In the genomic region with DNA sequence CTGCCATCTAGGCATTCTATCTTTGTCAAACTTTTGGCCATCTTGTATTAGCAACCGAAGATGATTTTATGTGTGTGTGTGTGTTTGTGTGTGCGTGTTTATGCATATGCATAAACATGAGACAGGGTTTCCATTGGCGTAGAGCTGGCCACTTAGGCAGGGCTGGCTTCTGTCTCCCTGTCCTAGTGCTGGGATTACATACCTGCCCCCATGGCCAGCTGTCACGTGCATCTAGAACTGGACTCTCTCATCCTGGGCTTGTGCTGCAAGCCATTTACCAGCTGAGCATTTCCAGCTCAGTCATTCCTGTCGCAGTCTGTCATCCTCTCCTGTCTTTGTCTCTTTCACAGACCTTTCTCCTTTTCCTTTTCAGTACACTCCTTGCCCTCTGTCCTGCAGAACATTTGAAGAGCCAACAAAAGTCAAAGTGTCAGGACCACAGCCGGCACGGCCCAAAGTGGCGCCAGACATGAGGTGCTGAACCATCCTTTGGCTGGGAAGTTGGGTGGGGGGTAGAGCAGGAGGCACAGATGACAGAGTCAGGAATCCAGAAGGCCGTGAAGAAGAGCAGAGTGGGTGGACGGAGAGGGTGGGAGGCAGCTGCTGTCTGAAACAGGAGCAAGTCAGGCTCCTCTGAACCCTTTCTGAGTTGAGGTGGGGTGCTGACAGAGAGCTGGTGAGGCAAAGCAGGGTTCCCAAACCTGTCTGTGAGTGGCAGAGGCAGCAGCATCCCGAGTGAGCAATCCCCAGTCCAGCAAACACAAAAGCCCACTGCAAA, we compare ENCODE assay signal across 25 mouse cellular contexts. TPM values are rescaled to one million over a fixed set of nuclear protein-coding genes. Genes with fewer than 3 reads are reported as not detected.
DNase-seq lines count a peak whose midpoint lies in the region; ATAC-seq lines count a peak whose summit lies in the region.
"Had no signal": no experiment of that assay in that cellular context is flagged by ENCODE, and none has a peak within 500 bp of the region (broad histone marks: within the 10 kb centered on the region; RNA-seq: fewer than 3 reads in every experiment).

No protein-coding gene starts in this region.

- WGBS in midbrain, embryonic 11.5 days: 64% methylated on average over 11 of the region's 11 CpGs
- WGBS in midbrain, embryonic 15.5 days: 71% methylated on average over 11 of the region's 11 CpGs

- H3K9ac ChIP-seq in midbrain, embryonic 11.5 days (ENCODE audit: low read length): no peak overlapping the region
- no peak overlapping the region for H3K9ac ChIP-seq in midbrain, embryonic 15.5 days
- H3K9ac ChIP-seq: embryonic facial prominence, embryonic 12.5 days; hindbrain, embryonic 12.5 days; liver, embryonic 14.5 days had no signal

- H3K36me3 ChIP-seq in midbrain, embryonic 11.5 days (ENCODE audit: control insufficient read depth, insufficient read depth, low read length): no peaks in the 10 kb centered on the region
- H3K36me3 ChIP-seq in midbrain, embryonic 15.5 days (replicated peaks): no peaks in the 10 kb centered on the region
- H3K36me3 ChIP-seq: embryonic facial prominence, embryonic 12.5 days; G1E; hindbrain, embryonic 12.5 days; limb, embryonic 10.5 days had no signal

- no peak for ATAC-seq in midbrain, embryonic 11.5 days (ENCODE audit: low FRiP score)
- ATAC-seq in midbrain, embryonic 15.5 days (replicated peaks): no peak
- ATAC-seq: inflammation-experienced regulatory T-cells, adult 6 months; lung, postnatal 0 days had no signal

- no peaks in the 10 kb centered on the region for H3K9me3 ChIP-seq in midbrain, embryonic 11.5 days (ENCODE audit: control insufficient read depth, low read length)
- H3K9me3 ChIP-seq in midbrain, embryonic 15.5 days: no peaks in the 10 kb centered on the region
- H3K9me3 ChIP-seq: embryonic facial prominence, embryonic 12.5 days; G1E; hindbrain, embryonic 12.5 days; limb, embryonic 10.5 days had no signal

- H3K27me3 ChIP-seq in midbrain, embryonic 11.5 days (ENCODE audit: control insufficient read depth, insufficient read depth, low read length): no peaks in the 10 kb centered on the region
- H3K27me3 ChIP-seq in midbrain, embryonic 15.5 days (replicated peaks): no peaks in the 10 kb centered on the region
- H3K27me3 ChIP-seq: embryonic facial prominence, embryonic 12.5 days; hindbrain, embryonic 12.5 days had no signal

- DNase-seq in layer of hippocampus, adult 18-20 months (ENCODE audit: low spot score in 2 of 2): peak; percentile 55 to 68
- DNase-seq in layer of hippocampus, postnatal 25 days (ENCODE audit: extremely low spot score in 1 of 2, low spot score in 1 of 2): no peak
- peak; percentile 61 for DNase-seq in midbrain, embryonic 11.5 days (ENCODE audit: low spot score, missing footprints)
- peak; percentile 60 to 72 for DNase-seq in frontal cortex, adult 2 months (ENCODE audit: extremely low spot score in 1 of 2, low spot score in 1 of 2)
- peak; percentile 46 to 51 for DNase-seq in left cerebral cortex, postnatal 36 days (ENCODE audit: low spot score in 2 of 2)
- DNase-seq in spleen, postnatal 36 days (ENCODE audit: low spot score in 2 of 2): no peak
- DNase-seq in gastrocnemius, postnatal 36 days: no peak
- DNase-seq: adrenal gland, postnatal 10 days; cerebellum, adult 18-20 months; kidney, adult 9 months; midbrain, embryonic 14.5 days; thymus, adult 2 months had no signal

- H3K27ac ChIP-seq in midbrain, embryonic 11.5 days (ENCODE audit: low read depth, low read length): no peak overlapping the region
- no peak overlapping the region for H3K27ac ChIP-seq in midbrain, embryonic 15.5 days
- H3K27ac ChIP-seq: embryonic facial prominence, embryonic 12.5 days; hindbrain, embryonic 12.5 days; limb, embryonic 10.5 days; liver, embryonic 14.5 days had no signal

- no peak overlapping the region for H3K4me2 ChIP-seq in midbrain, embryonic 11.5 days
- no peak overlapping the region for H3K4me2 ChIP-seq in midbrain, embryonic 15.5 days
- H3K4me2 ChIP-seq: embryonic facial prominence, embryonic 12.5 days; hindbrain, embryonic 12.5 days had no signal

- H3K4me3 ChIP-seq in midbrain, embryonic 11.5 days (ENCODE audit: low read depth, low read length): no peak overlapping the region
- no peak overlapping the region for H3K4me3 ChIP-seq in midbrain, embryonic 15.5 days
- H3K4me3 ChIP-seq: embryonic facial prominence, embryonic 12.5 days; hindbrain, embryonic 12.5 days; limb, embryonic 10.5 days had no signal

- H3K4me1 ChIP-seq in midbrain, embryonic 11.5 days (ENCODE audit: control insufficient read depth, insufficient read depth, low read length): no peaks in the 10 kb centered on the region
- H3K4me1 ChIP-seq in midbrain, embryonic 15.5 days: no peaks in the 10 kb centered on the region
- H3K4me1 ChIP-seq: embryonic facial prominence, embryonic 12.5 days; hindbrain, embryonic 12.5 days had no signal

- intact Hi-C loops in left cerebral cortex, postnatal 36 days (cut with DNase I): no loop called here
- intact Hi-C loops in gastrocnemius, postnatal 36 days (cut with DNase I): no loop called here

RNA-seq across cellular contexts. Expression of gene Slc6a16, which starts 16.4 kb away (rescaled TPM):
- 1 to 10 TPM; 1.3 to 2.6 TPM for total RNA-seq in layer of hippocampus, adult 18-20 months (2021)
- 1 to 10 TPM; 1.6 to 2.2 TPM for total RNA-seq in layer of hippocampus, postnatal 25 days (2021)
- not detected in 2 replicates for polyA plus RNA-seq in midbrain, embryonic 11.5 days (2014; fragmentation: Nextera tagmentation; extraction: Ambion mirVana)
- polyA plus RNA-seq in midbrain, embryonic 15.5 days (2015; fragmentation: Nextera tagmentation; extraction: Ambion mirVana): 0.50 and 0.91 TPM in 2 replicates
- 1.1 and 1.2 TPM in 2 replicates for polyA plus RNA-seq in frontal cortex, adult 2 months (2012; rRNA removed)
- total RNA-seq in left cerebral cortex, postnatal 36 days (2021): 1 to 10 TPM; 1.2 to 1.6 TPM
- total RNA-seq in gastrocnemius, postnatal 36 days (2021): not detected
- total RNA-seq: common myeloid progenitor, adult 5-6 weeks; gastrocnemius, postnatal 4 days; megakaryocyte progenitor cell, adult 5-6 weeks had no signal
- polyA plus RNA-seq: G1E; inflammation-experienced regulatory T-cells, adult 6 months; lung, postnatal 0 days; urinary bladder, adult 2 months had no signal

RNA-seq across cellular contexts. Expression of gene Cd37, which starts 18.3 kb away (rescaled TPM):
- 1 to 10 TPM; 4.5 to 4.8 TPM for total RNA-seq in layer of hippocampus, adult 18-20 months (2021)
- 1 to 10 TPM; 3.1 to 5.7 TPM for total RNA-seq in layer of hippocampus, postnatal 25 days (2021)
- 0.81 and 0.97 TPM in 2 replicates for polyA plus RNA-seq in midbrain, embryonic 11.5 days (2014; fragmentation: Nextera tagmentation; extraction: Ambion mirVana)
- 1.3 and 1.7 TPM in 2 replicates for polyA plus RNA-seq in midbrain, embryonic 15.5 days (2015; fragmentation: Nextera tagmentation; extraction: Ambion mirVana)
- 10.3 and 11.2 TPM in 2 replicates for polyA plus RNA-seq in frontal cortex, adult 2 months (2012; rRNA removed)
- total RNA-seq in left cerebral cortex, postnatal 36 days (2021): 1 to 10 TPM; 5.0 to 5.9 TPM
- 1 to 10 TPM in 1 of 2 experiments, under 1 TPM in 1; 0.79 to 1.5 TPM for total RNA-seq in gastrocnemius, postnatal 36 days (2021)

RNA-seq across cellular contexts. Expression of gene Slc6a21, which starts 20.1 kb away (rescaled TPM):
- total RNA-seq in layer of hippocampus, adult 18-20 months (2021): not detected
- total RNA-seq in layer of hippocampus, postnatal 25 days (2021): not detected
- not detected in 2 replicates for polyA plus RNA-seq in midbrain, embryonic 11.5 days (2014; fragmentation: Nextera tagmentation; extraction: Ambion mirVana)
- not detected in 2 replicates for polyA plus RNA-seq in midbrain, embryonic 15.5 days (2015; fragmentation: Nextera tagmentation; extraction: Ambion mirVana)
- 0.20 and 0.29 TPM in 2 replicates for polyA plus RNA-seq in frontal cortex, adult 2 months (2012; rRNA removed)
- total RNA-seq in left cerebral cortex, postnatal 36 days (2021): not detected
- total RNA-seq in gastrocnemius, postnatal 36 days (2021): not detected
- total RNA-seq: common myeloid progenitor, adult 5-6 weeks; gastrocnemius, postnatal 4 days; megakaryocyte progenitor cell, adult 5-6 weeks had no signal
- polyA plus RNA-seq: embryonic facial prominence, embryonic 12.5 days; G1E; heart, embryonic 16.5 days; hindbrain, embryonic 12.5 days; limb, embryonic 10.5 days; liver, embryonic 14.5 days; lung, postnatal 0 days; midbrain, embryonic 14.5 days; urinary bladder, adult 2 months had no signal

RNA-seq across cellular contexts. Expression of gene Tead2, which starts 41.7 kb away (rescaled TPM):
- total RNA-seq in layer of hippocampus, adult 18-20 months (2021): 1 to 10 TPM; 3.2 to 4.2 TPM
- total RNA-seq in layer of hippocampus, postnatal 25 days (2021): 1 to 10 TPM; 4.7 to 5.5 TPM
- polyA plus RNA-seq in midbrain, embryonic 11.5 days (2014; fragmentation: Nextera tagmentation; extraction: Ambion mirVana): 241 and 253 TPM in 2 replicates
- 45.7 and 55.8 TPM in 2 replicates for polyA plus RNA-seq in midbrain, embryonic 15.5 days (2015; fragmentation: Nextera tagmentation; extraction: Ambion mirVana)
- polyA plus RNA-seq in frontal cortex, adult 2 months (2012; rRNA removed): 6.0 and 9.6 TPM in 2 replicates
- 1 to 10 TPM; 3.9 to 5.6 TPM for total RNA-seq in left cerebral cortex, postnatal 36 days (2021)
- 1 to 10 TPM; 2.7 to 3.3 TPM for total RNA-seq in gastrocnemius, postnatal 36 days (2021)
- total RNA-seq: megakaryocyte progenitor cell, adult 5-6 weeks had no signal
- polyA plus RNA-seq: G1E had no signal

RNA-seq across cellular contexts. Expression of gene Dkkl1, which starts 45.3 kb away (rescaled TPM):
- 1 to 10 TPM; 1.9 to 3.1 TPM for total RNA-seq in layer of hippocampus, adult 18-20 months (2021)
- 1 to 10 TPM; 1.2 to 2.4 TPM for total RNA-seq in layer of hippocampus, postnatal 25 days (2021)
- 0.81 and 1.2 TPM in 2 replicates for polyA plus RNA-seq in midbrain, embryonic 11.5 days (2014; fragmentation: Nextera tagmentation; extraction: Ambion mirVana)
- polyA plus RNA-seq in midbrain, embryonic 15.5 days (2015; fragmentation: Nextera tagmentation; extraction: Ambion mirVana): 4.0 and 5.8 TPM in 2 replicates
- 29.5 and 29.9 TPM in 2 replicates for polyA plus RNA-seq in frontal cortex, adult 2 months (2012; rRNA removed)
- total RNA-seq in left cerebral cortex, postnatal 36 days (2021): 10 to 100 TPM; 25.9 to 29.9 TPM
- total RNA-seq in gastrocnemius, postnatal 36 days (2021): not detected
- total RNA-seq: gastrocnemius, postnatal 4 days had no signal
- polyA plus RNA-seq: G1E had no signal

Comparison
In these comparisons a context has a peak if more than half of its experiments do, and no peak if none do; other contexts are left out.
1. DNase-seq: peak in layer of hippocampus, adult 18-20 months (2 of 2), midbrain, embryonic 11.5 days (single experiment), frontal cortex, adult 2 months (2 of 2) and left cerebral cortex, postnatal 36 days (2 of 2); none in layer of hippocampus, postnatal 25 days (0 of 2), spleen, postnatal 36 days (0 of 2) and gastrocnemius, postnatal 36 days (0 of 2).